19 mouse cellular contexts compared by ENCODE assay signal in genomic region chr13:37622366-37623088, GRCm38 (mm10).
DNase-seq lines count a peak whose midpoint lies in the region; ATAC-seq and TF ChIP-seq lines count a peak whose summit lies in the region.
"Had no signal": no experiment of that assay in that cellular context is flagged by ENCODE, and none has a peak within 500 bp of the region (broad histone marks: within the 10 kb centered on the region; RNA-seq: fewer than 3 reads in every experiment).

No protein-coding gene starts in this region.

- no peaks in the 10 kb centered on the region for H3K79me2 ChIP-seq in C2C12 (ENCODE audit: control insufficient read depth, insufficient read depth)

- H3ac ChIP-seq in C2C12 (ENCODE audit: control insufficient read depth, insufficient read length, low read depth): no peak overlapping the region

- no peak overlapping the region for H3K4me2 ChIP-seq in hindbrain, postnatal 0 days (ENCODE audit: low read depth, low read length)
- H3K4me2 ChIP-seq: heart, embryonic 15.5 days; hindbrain, embryonic 13.5 days; limb, embryonic 13.5 days; lung, embryonic 15.5 days had no signal

- H3K27me3 ChIP-seq in kidney, adult 2 months (replicated peaks; ENCODE audit: control insufficient read depth, insufficient read depth, low read length): no peaks in the 10 kb centered on the region
- H3K27me3 ChIP-seq in C2C12 (ENCODE audit: control insufficient read depth, insufficient read depth, insufficient read length): no peaks in the 10 kb centered on the region
- H3K27me3 ChIP-seq in hindbrain, postnatal 0 days (ENCODE audit: insufficient read depth, low read length): no peaks in the 10 kb centered on the region
- H3K27me3 ChIP-seq: heart, embryonic 15.5 days; hindbrain, embryonic 13.5 days; limb, embryonic 13.5 days; lung, embryonic 15.5 days had no signal

- no peak overlapping the region for H3K4me3 ChIP-seq in kidney, adult 2 months (ENCODE audit: insufficient read depth, low read depth, low read length)
- no peak overlapping the region for H3K4me3 ChIP-seq in C2C12 (ENCODE audit: insufficient read depth, poor library complexity, severe bottlenecking)
- H3K4me3 ChIP-seq in hindbrain, postnatal 0 days (ENCODE audit: low read length): no peak overlapping the region
- H3K4me3 ChIP-seq: heart, embryonic 15.5 days; hindbrain, embryonic 13.5 days; limb, embryonic 13.5 days; lung, embryonic 15.5 days had no signal

- no peak for TF ChIP-seq POLR2A in kidney, adult 2 months (IDR thresholded peaks at IDR 0.05; ENCODE audit: low read depth, low read length)

- H3K9ac ChIP-seq in hindbrain, postnatal 0 days (replicated peaks; ENCODE audit: low read length): no peak overlapping the region
- H3K9ac ChIP-seq: forebrain, postnatal 0 days; heart, embryonic 15.5 days; hindbrain, embryonic 13.5 days; limb, embryonic 13.5 days; liver, embryonic 14.5 days; lung, embryonic 15.5 days had no signal

- no peaks in the 10 kb centered on the region for H3K9me3 ChIP-seq in hindbrain, postnatal 0 days (ENCODE audit: low read length)
- H3K9me3 ChIP-seq: heart, embryonic 15.5 days; hindbrain, embryonic 13.5 days; limb, embryonic 13.5 days; lung, embryonic 15.5 days had no signal

- H3K27ac ChIP-seq in kidney, adult 2 months (ENCODE audit: insufficient read depth, low read depth, low read length): no peak overlapping the region
- no peak overlapping the region for H3K27ac ChIP-seq in hindbrain, postnatal 0 days
- H3K27ac ChIP-seq: hindbrain, embryonic 13.5 days; limb, embryonic 13.5 days; liver, embryonic 14.5 days; lung, embryonic 15.5 days had no signal

- 53% methylated on average over 6 of the region's 6 CpGs for WGBS in kidney, adult 2 months
- WGBS in hindbrain, postnatal 0 days: 73% methylated on average over 6 of the region's 6 CpGs

- TF ChIP-seq CTCF in kidney, adult 2 months (conservative IDR thresholded peaks at IDR 0.05; ENCODE audit: insufficient read depth, insufficient read length, low read depth, low read length): no peak
- no peak for TF ChIP-seq CTCF in C2C12 (IDR thresholded peaks at IDR 0.05; ENCODE audit: control insufficient read depth, insufficient read depth, insufficient read length)
- TF ChIP-seq CTCF in hindbrain, postnatal 0 days (IDR thresholded peaks at IDR 0.05; ENCODE audit: low read depth): no peak

- H3K4me1 ChIP-seq in kidney, adult 2 months (ENCODE audit: control insufficient read depth, insufficient read depth, low read length): peaks cover 13% of the 10 kb centered on the region
- peaks cover 5% of the 10 kb centered on the region; the same call in 1 of the 2 replicates for H3K4me1 ChIP-seq in hindbrain, postnatal 0 days (ENCODE audit: insufficient read depth, low read length)
- H3K4me1 ChIP-seq: hindbrain, embryonic 13.5 days; limb, embryonic 13.5 days had no signal

- H3K79me3 ChIP-seq in C2C12 (ENCODE audit: low read depth): no peaks in the 10 kb centered on the region

- H3K36me3 ChIP-seq in kidney, adult 2 months (ENCODE audit: control insufficient read depth, insufficient read depth, low read length): no peaks in the 10 kb centered on the region
- H3K36me3 ChIP-seq in C2C12 (ENCODE audit: control insufficient read depth, insufficient read depth): no peaks in the 10 kb centered on the region
- H3K36me3 ChIP-seq in hindbrain, postnatal 0 days (ENCODE audit: insufficient read depth, low read length): no peaks in the 10 kb centered on the region
- H3K36me3 ChIP-seq: heart, embryonic 15.5 days; hindbrain, embryonic 13.5 days; limb, embryonic 13.5 days; lung, embryonic 15.5 days had no signal

- DNase-seq in kidney, adult 2 months: peak; percentile 14
- DNase-seq in kidney, postnatal 25 days: no peak
- peak; percentile 18 for DNase-seq in 3134 (ENCODE audit: extremely low read depth, insufficient read length, low spot score)
- peak; percentile 31 for DNase-seq in fat pad, adult 2 months (ENCODE audit: extremely low read depth, low read depth, low spot score)
- no peak for DNase-seq in frontal cortex, postnatal 25 days (ENCODE audit: low spot score in 2 of 2)
- no peak for DNase-seq in hindbrain, postnatal 0 days (ENCODE audit: low spot score)
- DNase-seq in layer of hippocampus, postnatal 14 days (ENCODE audit: low spot score in 2 of 2): no peak
- DNase-seq: cerebellum, adult 9-10 months; forebrain, postnatal 0 days; heart, postnatal 36 days; kidney, adult 8-10 months; kidney, postnatal 10 days; midbrain, embryonic 14.5 days had no signal

- ATAC-seq in hindbrain, postnatal 0 days: no peak
- ATAC-seq: forebrain, postnatal 0 days had no signal

TF ChIP-seq in C2C12, 6 proteins besides CTCF, POLR2A, EP300 and RAD21:
- TF ChIP-seq USF1 (IDR thresholded peaks at IDR 0.05; ENCODE audit: low read depth): peak; percentile 54
- no peak for TF ChIP-seq CEBPB (IDR thresholded peaks at IDR 0.05; ENCODE audit: low read depth)

Comparison
In these comparisons a context has a peak if more than half of its experiments do, and no peak if none do; other contexts are left out.
1. DNase-seq: peak in kidney, adult 2 months (single experiment), 3134 (single experiment) and fat pad, adult 2 months (single experiment); none in kidney, postnatal 25 days (0 of 2), frontal cortex, postnatal 25 days (0 of 2), hindbrain, postnatal 0 days (single experiment) and layer of hippocampus, postnatal 14 days (0 of 2).